Mouse (Mus musculus): Measurements from ENCODE around the gene Shc2. TPM values are rescaled to one million over a fixed set of nuclear protein-coding genes. Genes with fewer than 3 reads are reported as not detected.

Shc2 gene
- total and polyA plus RNA-seq, 3 experiments = 0.05 TPM; not detected in 2

- no peaks in the 10 kb centered on the region for H3K9me3 ChIP-seq (replicated peaks)
- ATAC-seq (ENCODE audit: extremely low read depth, insufficient number of reproducible peaks, low FRiP score, poor library complexity, severe bottlenecking) (no peak), DNase-seq (ENCODE audit: low spot score) (no peak)
- H3K4me3 ChIP-seq (ENCODE audit: low read depth, low read length) = no peak within 1 kb of the TSS
- no peaks in the 10 kb centered on the region for H3K4me1 ChIP-seq (ENCODE audit: insufficient read depth, low read depth, low read length)
- TF ChIP-seq CTCF (IDR thresholded peaks at IDR 0.05; ENCODE audit: low read depth, low read length) = no peak
- TF ChIP-seq TAL1 (conservative IDR thresholded peaks at IDR 0.05; ENCODE audit: low read depth, low read length) = no peak
- TF ChIP-seq POLR2AphosphoS5 (IDR thresholded peaks at IDR 0.05; ENCODE audit: insufficient replicate concordance, low read depth, low read length) = no peak
- TF ChIP-seq GATA2 (IDR thresholded peaks at IDR 0.05; ENCODE audit: borderline replicate concordance, low read depth, low read length) = no peak
- no peak for TF ChIP-seq GATA1 (IDR thresholded peaks at IDR 0.05; ENCODE audit: borderline replicate concordance, low read length)
- peaks cover 5% of the 10 kb centered on the region; the same call in 1 of the 2 replicates for H3K27me3 ChIP-seq (ENCODE audit: insufficient read depth, low read length)
- H3K36me3 ChIP-seq (replicated peaks) = no peaks in the 10 kb centered on the region
Measured at GRCm38 (mm10) chr10:79587061-79587751, 50.5 kb downstream of the Shc2 start, which contains the start of gene Theg. Gene Theg, minus strand, starts transcription at chr10:79587331.

GRCm38 (mm10) chr10:79586243-79586642 is 51.5 kb downstream of the Shc2 start:
- no peaks in the 10 kb centered on the region for H3K36me3 ChIP-seq (replicated peaks)
- peaks cover 5% of the 10 kb centered on the region; the same call in 1 of the 2 replicates for H3K27me3 ChIP-seq (ENCODE audit: insufficient read depth, low read length)
- no peak overlapping the region for H3K4me3 ChIP-seq (ENCODE audit: low read depth, low read length)
- no peaks in the 10 kb centered on the region for H3K4me1 ChIP-seq (ENCODE audit: insufficient read depth, low read depth, low read length)
- no peaks in the 10 kb centered on the region for H3K9me3 ChIP-seq (replicated peaks)
- no peak for TF ChIP-seq TAL1 (conservative IDR thresholded peaks at IDR 0.05; ENCODE audit: low read depth, low read length)
- DNase-seq (ENCODE audit: low spot score) (no peak), ATAC-seq (ENCODE audit: extremely low read depth, insufficient number of reproducible peaks, low FRiP score, poor library complexity, severe bottlenecking) (no peak)

GRCm38 (mm10) chr10:79585723-79586122 is 52.0 kb downstream of the Shc2 start:
- Histone ChIP-seq H3K36me3 (replicated peaks) (no peaks in the 10 kb centered on the region), H3K4me3 (ENCODE audit: low read depth, low read length) (no peak overlapping the region), H3K27me3 (ENCODE audit: insufficient read depth, low read length) (peaks cover 5% of the 10 kb centered on the region; the same call in 1 of the 2 replicates), H3K4me1 (ENCODE audit: insufficient read depth, low read depth, low read length) (no peaks in the 10 kb centered on the region), H3K9me3 (replicated peaks) (no peaks in the 10 kb centered on the region)
- ATAC-seq (ENCODE audit: extremely low read depth, insufficient number of reproducible peaks, low FRiP score, poor library complexity, severe bottlenecking) = no peak
- TF ChIP-seq POLR2AphosphoS5 (IDR thresholded peaks at IDR 0.05; ENCODE audit: insufficient replicate concordance, low read depth, low read length) (no peak), CTCF (IDR thresholded peaks at IDR 0.05; ENCODE audit: low read depth, low read length) (no peak), TAL1 (conservative IDR thresholded peaks at IDR 0.05; ENCODE audit: low read depth, low read length) (no peak), GATA1 (IDR thresholded peaks at IDR 0.05; ENCODE audit: borderline replicate concordance, low read length) (no peak), GATA2 (IDR thresholded peaks at IDR 0.05; ENCODE audit: borderline replicate concordance, low read depth, low read length) (no peak)
- no peak for DNase-seq (ENCODE audit: low spot score)

DNA sequence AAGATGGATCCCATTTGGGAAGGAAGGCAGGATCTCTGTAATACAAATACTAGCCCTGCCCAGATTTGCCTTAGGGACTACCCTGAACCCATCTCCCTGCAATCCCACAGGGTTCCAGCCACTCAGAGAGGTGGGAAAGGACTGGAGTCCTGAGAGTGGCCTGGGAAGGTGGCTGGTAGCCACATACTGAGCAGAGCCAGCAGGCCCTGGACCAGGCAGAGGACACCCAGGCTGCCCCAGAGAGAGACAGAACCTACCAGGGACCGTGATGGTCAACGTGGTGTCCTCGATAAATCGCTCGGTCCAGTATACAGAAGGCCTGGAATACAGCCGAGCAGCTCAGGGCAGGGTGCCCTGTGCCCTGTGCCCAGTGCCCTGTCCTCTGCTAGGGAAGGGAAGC is 52.6 kb downstream of the Shc2 start:
- H3K4me1 ChIP-seq (ENCODE audit: insufficient read depth, low read depth, low read length) = no peaks in the 10 kb centered on the region
- DNase-seq (ENCODE audit: low spot score) (no peak), ATAC-seq (ENCODE audit: extremely low read depth, insufficient number of reproducible peaks, low FRiP score, poor library complexity, severe bottlenecking) (no peak)
- TF ChIP-seq GATA1 (IDR thresholded peaks at IDR 0.05; ENCODE audit: borderline replicate concordance, low read length) (no peak), GATA2 (IDR thresholded peaks at IDR 0.05; ENCODE audit: borderline replicate concordance, low read depth, low read length) (no peak), CTCF (IDR thresholded peaks at IDR 0.05; ENCODE audit: low read depth, low read length) (no peak), TAL1 (conservative IDR thresholded peaks at IDR 0.05; ENCODE audit: low read depth, low read length) (no peak), POLR2AphosphoS5 (IDR thresholded peaks at IDR 0.05; ENCODE audit: insufficient replicate concordance, low read depth, low read length) (no peak)
- no peaks in the 10 kb centered on the region for H3K36me3 ChIP-seq (replicated peaks)
- H3K27me3 ChIP-seq (ENCODE audit: insufficient read depth, low read length) = peaks cover 5% of the 10 kb centered on the region; the same call in 1 of the 2 replicates
- H3K4me3 ChIP-seq (ENCODE audit: low read depth, low read length) = no peak overlapping the region
- H3K9me3 ChIP-seq (replicated peaks) = no peaks in the 10 kb centered on the region

DNA sequence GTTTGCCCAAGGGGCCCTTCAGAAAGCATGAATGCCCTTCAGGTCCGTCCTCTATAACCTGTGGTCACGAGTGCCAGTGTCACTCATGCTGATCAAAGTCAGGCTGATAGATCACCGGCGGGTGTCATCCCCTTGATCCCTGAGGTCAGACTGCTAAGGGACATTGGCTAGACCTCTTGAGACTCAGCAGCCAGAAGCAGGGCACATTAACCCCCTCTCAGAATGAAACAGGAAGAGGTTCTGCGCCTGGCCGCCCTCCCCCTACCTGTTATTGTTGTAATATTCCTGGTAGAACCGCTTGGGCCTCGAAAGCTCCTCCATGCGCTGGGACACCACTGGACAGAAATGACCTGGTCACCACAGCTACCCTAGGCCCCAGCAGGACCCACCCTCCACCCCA is 53.3 kb downstream of the Shc2 start:
- Histone ChIP-seq H3K4me3 (ENCODE audit: low read depth, low read length) (no peak overlapping the region), H3K4me1 (ENCODE audit: insufficient read depth, low read depth, low read length) (no peaks in the 10 kb centered on the region), H3K36me3 (replicated peaks) (no peaks in the 10 kb centered on the region), H3K9me3 (replicated peaks) (no peaks in the 10 kb centered on the region), H3K27me3 (ENCODE audit: insufficient read depth, low read length) (peaks cover 9% of the 10 kb centered on the region)
- ATAC-seq (ENCODE audit: extremely low read depth, insufficient number of reproducible peaks, low FRiP score, poor library complexity, severe bottlenecking) (no peak), DNase-seq (ENCODE audit: low spot score) (no peak)
- TF ChIP-seq GATA1 (IDR thresholded peaks at IDR 0.05; ENCODE audit: borderline replicate concordance, low read length) = no peak
- TF ChIP-seq POLR2AphosphoS5 (IDR thresholded peaks at IDR 0.05; ENCODE audit: insufficient replicate concordance, low read depth, low read length) = no peak
- TF ChIP-seq CTCF (IDR thresholded peaks at IDR 0.05; ENCODE audit: low read depth, low read length) = no peak
- TF ChIP-seq TAL1 (conservative IDR thresholded peaks at IDR 0.05; ENCODE audit: low read depth, low read length) = no peak
- TF ChIP-seq GATA2 (IDR thresholded peaks at IDR 0.05; ENCODE audit: borderline replicate concordance, low read depth, low read length) = no peak

- no peak for TF ChIP-seq GATA1 (IDR thresholded peaks at IDR 0.05; ENCODE audit: borderline replicate concordance, low read length)
- no peak for TF ChIP-seq POLR2AphosphoS5 (IDR thresholded peaks at IDR 0.05; ENCODE audit: insufficient replicate concordance, low read depth, low read length)
- TF ChIP-seq GATA2 (IDR thresholded peaks at IDR 0.05; ENCODE audit: borderline replicate concordance, low read depth, low read length) = no peak
- TF ChIP-seq TAL1 (conservative IDR thresholded peaks at IDR 0.05; ENCODE audit: low read depth, low read length) = no peak
- no peak for TF ChIP-seq CTCF (IDR thresholded peaks at IDR 0.05; ENCODE audit: low read depth, low read length)
- no peak for ATAC-seq (ENCODE audit: extremely low read depth, insufficient number of reproducible peaks, low FRiP score, poor library complexity, severe bottlenecking)
Measured at GRCm38 (mm10) chr10:79584021-79584420, 53.7 kb downstream of the Shc2 start.

More at GRCm38 (mm10) chr10:79584021-79584420, 53.7 kb downstream of the Shc2 start:
- Histone ChIP-seq H3K9me3 (replicated peaks) (no peaks in the 10 kb centered on the region), H3K4me1 (ENCODE audit: insufficient read depth, low read depth, low read length) (no peaks in the 10 kb centered on the region), H3K27me3 (ENCODE audit: insufficient read depth, low read length) (peaks cover 9% of the 10 kb centered on the region), H3K36me3 (replicated peaks) (no peaks in the 10 kb centered on the region), H3K4me3 (ENCODE audit: low read depth, low read length) (no peak overlapping the region)
- DNase-seq (ENCODE audit: low spot score) = no peak
